Mouse (Mus musculus) activated CD4-positive, CD25-positive, alpha-beta regulatory T cell, adult 4 months (primary cell): Measurements from ENCODE around the gene Ano6. TPM values are rescaled to one million over a fixed set of nuclear protein-coding genes. Genes with fewer than 3 reads are reported as not detected.
A peak's percentile ranks its signal among the peaks of the same experiment; 100 is the strongest.

Source experiments
- ATAC-seq: one replicate; pipeline ENCODE4 v1.8.0; 2017
- polyA plus RNA-seq, 2 experiments: library from polyadenylated mRNA; unstranded; fragments of 100-300 nt; shearing (Covaris generic); gene quantifications; one replicate each; pipeline ENCODE4 v1.2.1; 2017

The Ano6 gene
- polyA plus RNA-seq, result 10 to 100 TPM; 35.4 to 39.4 TPM

DNA sequence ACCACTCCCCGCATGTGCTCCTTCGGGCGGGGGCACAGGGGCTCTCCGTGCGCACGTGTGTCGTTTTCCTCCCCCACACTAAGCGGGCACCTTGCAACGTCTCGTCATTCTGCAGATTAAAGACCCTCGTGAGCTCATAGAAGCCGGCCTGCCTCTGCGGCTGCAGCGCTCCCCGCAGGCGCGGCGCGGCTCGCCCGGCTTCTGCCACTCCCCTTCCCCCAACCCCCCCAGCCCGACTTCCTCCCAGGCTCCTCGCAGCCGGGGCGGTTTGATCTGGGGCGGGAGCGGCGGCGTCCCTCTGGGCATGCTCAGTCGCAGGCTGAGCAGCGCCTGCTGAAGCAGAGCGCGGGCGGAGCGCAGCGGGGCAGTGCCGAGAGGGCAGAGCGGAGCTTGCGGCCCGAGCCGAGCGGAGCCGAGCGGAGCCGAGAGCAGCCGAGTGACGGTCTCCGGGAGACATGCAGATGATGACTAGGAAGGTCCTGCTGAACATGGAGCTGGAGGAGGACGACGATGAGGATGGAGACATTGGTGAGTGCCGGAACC, at the start of gene Ano6:
Gene Ano6, plus strand, starts transcription at position 315 of the 543 bp plus-strand sequence.
- ATAC-seq, result peak; percentile 87

DNA sequence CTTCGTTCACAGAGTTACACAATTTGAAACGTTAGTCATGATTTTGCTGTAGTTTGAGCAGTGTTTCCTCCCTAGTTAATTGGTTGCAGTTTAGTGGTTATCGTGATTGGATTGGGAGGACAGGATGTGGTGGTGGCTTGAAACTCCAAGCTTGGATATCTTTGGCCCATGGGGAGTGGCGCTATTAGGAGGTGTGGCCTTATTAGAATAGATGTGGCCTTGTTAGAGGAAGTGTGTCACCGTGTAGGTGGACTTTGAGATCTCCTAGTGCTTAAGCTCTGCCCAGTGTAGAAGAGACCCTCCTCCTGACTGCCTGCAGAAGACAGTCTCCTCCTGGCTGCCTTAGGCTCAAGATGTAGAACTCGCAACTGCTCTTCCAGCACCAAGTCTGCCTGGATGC, 47.7 kb upstream of the Ano6 start:
- no peak for ATAC-seq

- no peak for ATAC-seq
Observed at GRCm38 (mm10) chr15:95743856-95744255, 46.8 kb upstream of the Ano6 start.

DNA sequence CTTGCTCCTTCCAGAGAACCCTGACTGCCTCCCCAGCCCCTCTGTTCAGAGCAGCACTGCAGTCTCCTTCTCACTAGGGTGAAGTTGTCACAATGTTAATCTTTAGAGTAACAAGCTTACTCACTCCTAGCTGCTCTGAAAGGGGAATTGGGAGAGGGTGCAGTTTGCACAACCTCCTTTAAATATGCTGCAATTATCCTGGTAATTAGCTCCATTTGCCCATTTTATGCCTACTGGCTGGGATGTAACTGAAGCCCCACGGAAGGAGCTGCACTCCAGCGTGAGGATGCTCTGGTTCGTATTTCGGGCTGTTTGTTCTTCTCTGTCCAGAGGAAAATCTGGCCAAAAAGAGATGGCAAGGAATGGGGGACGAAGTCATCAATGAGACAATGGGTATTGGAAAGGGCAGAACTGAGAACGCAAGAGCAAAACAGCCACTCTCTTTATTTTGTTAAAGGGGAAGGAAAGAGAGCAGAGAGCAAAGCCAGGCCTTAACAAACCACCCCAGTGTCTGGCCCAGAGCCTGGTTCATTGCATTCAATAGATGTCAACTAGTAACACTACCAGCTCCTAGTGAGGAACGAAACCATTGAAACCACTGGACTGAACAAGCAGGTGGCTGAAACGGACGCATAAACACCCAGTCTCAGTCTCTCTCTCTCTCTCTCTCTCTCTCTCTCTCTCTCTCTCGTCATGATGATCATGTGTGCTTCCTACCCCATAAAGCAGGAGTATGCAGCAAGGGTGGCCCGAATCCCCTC, 45.1 kb upstream of the Ano6 start:
- ATAC-seq, result no peak

GRCm38 (mm10) chr15:95746513-95746912, 44.1 kb upstream of the Ano6 start:
- ATAC-seq, result no peak

DNA sequence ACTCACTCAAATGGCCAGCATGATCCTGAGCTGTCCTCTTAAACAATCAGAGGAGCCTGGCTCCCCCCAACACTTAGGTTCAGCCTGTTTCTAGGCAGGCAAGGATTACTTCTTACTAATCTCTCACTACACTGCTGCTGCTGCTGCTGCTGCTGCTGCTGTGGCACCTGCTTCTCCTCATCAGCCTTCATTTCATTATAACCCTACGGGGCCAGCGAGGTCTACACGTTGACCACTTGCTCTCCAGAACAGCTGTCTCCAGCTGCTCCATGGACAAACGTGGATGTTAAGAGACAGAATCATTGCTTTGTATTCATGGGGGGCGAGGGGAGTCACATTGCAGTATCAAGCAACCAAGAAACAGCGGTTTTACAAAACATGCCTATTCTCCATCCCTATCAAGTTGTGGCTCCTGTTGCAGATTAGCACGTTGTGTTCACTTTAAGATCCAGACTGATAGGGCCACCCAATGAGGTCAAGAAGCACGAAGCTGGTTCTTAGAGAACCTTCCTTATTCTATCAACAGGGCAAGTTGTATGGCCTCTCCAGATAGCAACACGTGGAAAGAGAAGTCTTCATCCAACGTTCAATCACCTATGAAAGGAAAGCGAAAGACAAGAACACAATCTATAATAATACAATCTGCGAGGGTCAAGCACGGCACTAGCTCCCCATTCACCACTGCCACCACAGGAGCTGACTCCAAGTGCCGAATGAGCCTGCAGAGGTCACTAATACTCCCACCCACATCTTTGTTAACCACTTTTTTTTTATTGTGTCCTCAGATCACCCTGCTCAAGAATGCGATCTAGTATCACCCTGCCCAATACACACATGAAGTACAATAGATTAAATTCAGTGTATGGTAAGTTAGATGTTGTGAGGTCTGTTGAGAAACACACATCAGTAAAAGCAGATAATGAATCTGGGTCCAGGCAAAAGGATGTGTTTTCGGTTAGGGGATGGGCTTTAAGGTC, 43.4 kb upstream of the Ano6 start:
- no peak for ATAC-seq

DNA sequence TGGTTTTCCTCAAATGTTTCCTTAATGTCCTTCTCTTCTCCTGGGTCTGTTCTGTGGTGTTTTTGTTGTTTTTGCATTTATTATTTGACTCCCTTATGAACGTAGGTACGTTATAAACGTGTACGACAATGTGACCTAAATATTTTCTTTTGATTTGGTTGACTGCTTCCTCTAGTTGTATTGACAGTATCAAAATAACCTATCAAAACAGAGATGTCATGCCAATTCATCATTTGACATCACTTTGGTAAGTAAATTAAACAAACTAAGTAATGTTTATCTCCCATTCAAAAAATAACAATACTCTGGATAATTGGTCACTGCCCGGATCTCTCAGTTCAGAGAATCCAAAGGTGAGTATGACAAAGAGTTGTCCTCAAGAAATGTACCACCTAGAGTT, 41.4 kb upstream of the Ano6 start:
- no peak for ATAC-seq

DNA sequence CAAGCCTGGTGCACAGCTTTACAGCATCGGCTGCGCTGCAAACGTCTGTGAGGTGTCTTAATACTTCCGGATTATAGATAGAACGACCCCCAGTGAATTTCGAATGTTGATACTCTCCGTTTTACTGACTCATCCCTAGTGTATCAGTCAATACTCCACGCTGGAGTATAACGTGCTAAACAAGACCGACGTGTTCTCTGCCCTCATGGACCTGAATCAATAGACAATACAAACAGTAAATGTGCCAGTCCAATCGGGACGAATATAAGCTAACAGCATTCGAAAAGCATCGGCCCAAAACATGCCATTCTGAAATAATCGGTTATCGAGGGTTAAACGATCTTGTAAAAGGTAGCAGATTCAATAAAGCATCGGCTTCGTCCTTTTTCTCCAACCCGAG, 40.6 kb upstream of the Ano6 start:
- no peak for ATAC-seq

DNA sequence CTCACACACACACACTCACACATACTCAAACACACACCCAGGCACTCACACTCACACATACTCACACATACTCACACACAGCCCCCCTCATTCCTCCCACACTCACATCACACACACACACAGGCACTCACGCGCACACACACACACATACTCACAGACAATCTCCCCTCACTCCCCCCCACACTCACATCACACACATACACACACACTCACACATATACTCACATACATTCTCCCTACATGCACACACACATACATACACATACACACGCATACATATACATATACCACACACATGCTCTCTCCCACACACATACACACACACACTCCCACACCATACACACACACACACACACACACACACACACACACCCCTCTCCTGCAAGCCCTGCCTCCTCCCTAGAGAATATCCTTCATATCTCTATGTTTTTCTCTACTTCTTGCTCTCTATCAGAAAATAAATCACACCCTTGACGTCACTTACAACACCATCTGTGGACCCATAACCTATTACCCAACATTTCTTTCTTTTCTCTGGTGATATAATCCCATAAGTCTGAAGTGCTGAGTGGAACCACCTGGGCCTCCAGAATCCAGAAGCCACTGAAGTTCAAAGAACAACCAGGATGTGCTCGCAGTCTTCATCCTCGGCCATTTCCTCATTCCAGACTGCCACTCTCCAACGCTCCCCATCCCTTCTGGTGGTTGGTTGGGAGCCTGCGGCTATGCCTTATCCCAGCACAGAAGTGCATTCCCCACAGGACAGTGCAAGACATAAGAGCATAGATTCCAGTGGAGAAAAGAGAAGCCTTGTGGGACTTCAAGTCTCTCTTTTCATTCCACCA, 38.6 kb upstream of the Ano6 start:
- ATAC-seq, result no peak

DNA sequence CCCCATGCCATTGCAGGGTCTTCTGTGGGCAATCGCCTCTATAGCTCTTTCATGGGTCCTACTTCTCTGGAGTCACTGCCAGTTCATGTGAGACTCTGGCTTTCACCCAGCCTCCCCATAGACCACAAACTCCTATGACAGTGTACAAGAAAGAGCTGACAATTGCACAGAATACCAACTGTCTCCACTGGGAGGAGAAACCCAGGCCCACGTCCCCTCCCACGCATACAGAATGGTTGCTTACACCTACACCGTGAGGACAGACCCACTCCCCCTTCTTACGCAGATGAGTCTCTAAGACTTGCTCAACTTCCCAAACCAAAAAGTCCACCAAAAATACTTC, 38.0 kb upstream of the Ano6 start:
- no peak for ATAC-seq

DNA sequence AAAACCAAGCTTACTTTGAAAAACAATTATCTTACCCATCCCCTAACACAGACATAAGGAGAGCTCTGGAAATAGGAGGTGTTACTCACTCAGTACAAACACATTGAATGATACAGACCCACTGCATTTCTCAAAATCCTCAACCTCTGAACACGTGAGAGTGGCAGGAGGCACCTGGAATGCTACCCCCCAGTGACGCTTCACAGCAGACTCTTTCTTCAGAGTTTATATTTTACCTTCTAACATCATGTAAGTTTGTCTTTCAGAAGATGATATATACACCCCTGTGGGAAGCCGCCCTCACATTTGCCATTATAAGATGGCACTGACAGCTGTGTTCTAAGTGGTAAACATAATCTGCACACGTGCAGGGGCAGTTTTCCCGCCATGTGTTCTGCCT, 37.6 kb upstream of the Ano6 start:
- ATAC-seq, result no peak

DNA sequence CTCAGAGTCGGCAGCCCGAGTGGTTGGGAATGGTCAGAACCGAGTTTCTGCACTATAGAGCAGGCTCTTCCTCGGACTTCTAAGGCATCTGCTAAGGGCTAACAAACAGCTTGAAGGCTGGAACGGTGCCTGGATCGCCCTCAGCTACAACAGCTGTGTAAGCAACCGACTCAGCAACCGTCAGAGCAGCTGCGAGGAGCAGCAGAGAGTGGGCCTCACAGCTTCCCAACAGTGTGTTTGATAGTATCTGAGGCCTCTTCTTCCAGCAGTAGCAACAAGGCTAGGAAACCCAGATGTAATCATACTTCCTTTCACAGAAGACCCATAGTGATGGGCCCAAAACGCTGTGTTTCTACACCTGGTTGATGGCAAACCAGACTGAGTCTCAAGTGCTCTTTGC, 33.5 kb upstream of the Ano6 start:
- ATAC-seq, result no peak

GRCm38 (mm10) chr15:95758069-95758468, 32.6 kb upstream of the Ano6 start:
- no peak for ATAC-seq

DNA sequence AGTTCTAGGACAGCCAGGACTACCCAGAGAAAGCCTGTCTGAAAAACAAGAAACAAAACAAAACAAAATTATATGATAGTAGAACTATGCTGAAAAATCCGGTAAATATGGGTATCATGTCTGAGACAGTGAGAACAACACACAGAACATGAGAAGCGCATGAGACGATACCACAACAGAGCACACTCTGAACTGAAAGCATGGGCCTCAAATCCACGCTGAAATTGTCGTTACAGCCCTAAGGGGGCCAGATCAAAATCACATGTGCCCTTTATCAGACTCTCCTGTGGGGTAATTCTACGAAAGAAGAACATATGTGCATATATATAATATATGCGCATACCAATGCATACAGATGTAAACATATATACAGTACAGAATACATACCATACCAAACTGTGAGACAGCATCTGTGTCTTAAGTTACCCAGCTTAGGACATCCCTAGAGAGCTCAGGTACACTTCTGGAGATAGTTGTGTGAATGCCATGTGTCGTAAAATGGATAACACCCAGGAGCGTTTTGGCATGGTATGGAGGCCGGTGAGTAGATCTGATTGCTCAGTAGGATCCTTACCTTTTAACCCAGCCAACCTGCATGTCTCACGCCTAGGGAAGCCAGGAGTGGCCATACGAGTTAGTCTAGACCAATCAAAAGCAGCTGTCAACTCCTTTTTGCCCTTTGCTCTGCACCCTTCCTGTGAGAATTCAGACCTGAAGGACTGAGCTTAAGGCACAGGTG, 31.8 kb upstream of the Ano6 start:
- ATAC-seq, result no peak

- no peak for ATAC-seq
Observed at GRCm38 (mm10) chr15:95759857-95760256, 30.8 kb upstream of the Ano6 start.

DNA sequence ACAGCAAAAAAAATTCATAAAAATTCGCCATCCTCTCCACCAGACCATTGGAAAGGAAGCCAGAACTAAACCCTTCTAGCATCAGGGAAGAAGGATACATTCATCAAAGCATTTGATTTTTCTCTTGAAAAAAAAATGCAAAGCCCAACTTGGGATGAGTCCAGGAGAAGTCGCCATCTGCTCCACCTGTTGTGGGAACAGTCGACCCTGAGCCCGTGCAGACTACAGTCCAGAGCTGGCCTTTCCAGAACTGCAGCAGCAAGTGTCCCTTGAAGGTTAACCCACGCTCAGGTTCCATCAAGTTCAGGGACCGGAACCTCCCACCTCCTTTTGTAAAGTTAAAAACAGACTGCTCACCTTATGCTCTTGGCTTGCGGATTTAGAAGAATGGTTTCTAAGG, 29.2 kb upstream of the Ano6 start:
- no peak for ATAC-seq

GRCm38 (mm10) chr15:95762661-95763303, 27.9 kb upstream of the Ano6 start:
- ATAC-seq, result no peak

GRCm38 (mm10) chr15:95763464-95763863, 27.2 kb upstream of the Ano6 start:
- no peak for ATAC-seq

GRCm38 (mm10) chr15:95765271-95765670, 25.4 kb upstream of the Ano6 start:
- ATAC-seq, result no peak

DNA sequence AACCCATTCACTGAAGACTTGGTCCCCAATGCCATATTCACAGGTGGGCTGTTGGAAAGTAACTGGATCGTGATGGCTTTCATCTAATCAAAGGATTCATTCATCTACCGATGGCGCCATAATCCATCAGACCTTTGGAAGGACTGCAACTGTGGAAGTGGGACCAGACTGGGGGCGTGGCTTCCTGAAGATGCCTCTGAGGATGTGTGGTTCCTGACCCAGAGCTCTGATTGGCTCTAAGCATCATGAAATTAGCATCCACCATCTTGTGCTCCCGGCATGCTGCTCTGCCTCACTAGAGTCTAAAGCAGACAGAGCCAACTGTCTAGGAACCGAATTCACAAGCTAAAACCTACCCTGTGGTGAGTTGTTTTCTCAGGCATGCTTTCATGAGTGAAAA, 24.7 kb upstream of the Ano6 start:
- ATAC-seq, result no peak

DNA sequence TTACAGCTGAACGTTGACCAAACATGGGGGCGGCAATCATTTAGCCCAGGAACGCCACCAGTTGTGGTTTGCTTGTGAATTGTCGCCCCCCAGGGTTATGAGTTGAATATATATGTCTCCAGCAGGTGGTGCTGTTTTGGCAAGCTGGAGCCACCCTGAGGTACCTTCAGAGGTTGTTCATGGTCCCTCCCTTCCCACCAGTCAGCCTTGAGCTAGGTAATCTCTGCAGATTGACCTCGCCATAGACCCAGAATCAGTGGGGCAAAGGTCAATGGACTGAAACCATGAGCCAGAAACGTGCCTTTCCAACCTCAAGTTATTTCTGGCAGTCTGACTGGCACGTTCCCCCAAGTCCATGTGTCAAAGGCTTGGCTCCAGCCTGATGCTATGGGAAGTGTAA, 22.8 kb upstream of the Ano6 start:
- ATAC-seq, result no peak
